Mouse (Mus musculus) myocyte (in vitro differentiated cells): ENCODE data around the gene Ppbp.
A peak's percentile ranks its signal among the peaks of the same experiment; 100 is the strongest.

ENCODE experiments used
- MAX ChIP-seq: IDR thresholded peaks from one replicate; pipeline ENCODE4 v1.6.1; 2011; ENCODE audit warnings: low read depth, mild to moderate bottlenecking, control low read depth
- MYOD1 ChIP-seq, 3 experiments: IDR thresholded peaks; one replicate each; pipeline ENCODE4 v1.6.1; 2011; ENCODE audit warnings: control low read depth in 2 of 3, low read depth in 2 of 3, mild to moderate bottlenecking in 2 of 3, moderate library complexity in 1 of 3; ENCODE audit not compliant: insufficient read length in 2 of 3, control insufficient read depth in 1 of 3
- MYOG ChIP-seq, 3 experiments: IDR thresholded peaks; one replicate each; pipeline ENCODE4 v1.6.1; 2011; ENCODE audit warnings: control low read depth in 2 of 3, low read depth in 2 of 3, mild to moderate bottlenecking in 2 of 3; ENCODE audit not compliant: insufficient read length in 2 of 3, control insufficient read depth in 1 of 3, insufficient read depth in 1 of 3
- POLR2A ChIP-seq: IDR thresholded peaks from one replicate; pipeline ENCODE4 v1.6.1; 2011; ENCODE audit warnings: low read depth, mild to moderate bottlenecking, control low read depth, moderate library complexity; ENCODE audit not compliant: insufficient read length
- POLR2AphosphoS2 ChIP-seq: IDR thresholded peaks from one replicate; pipeline ENCODE4 v1.6.1; 2011; ENCODE audit warnings: low read depth, control low read depth; ENCODE audit not compliant: insufficient read length
- REST ChIP-seq: IDR thresholded peaks from one replicate; pipeline ENCODE4 v1.6.1; 2011; ENCODE audit warnings: mild to moderate bottlenecking, control low read depth, moderate library complexity; ENCODE audit not compliant: insufficient read depth, insufficient read length
- SRF ChIP-seq: IDR thresholded peaks from one replicate; pipeline ENCODE4 v1.6.1; 2011; ENCODE audit warnings: low read depth; ENCODE audit not compliant: control insufficient read depth, insufficient read length
- TCF3 ChIP-seq: IDR thresholded peaks from one replicate; pipeline ENCODE4 v1.6.1; 2011; ENCODE audit warnings: low read depth, control low read depth; ENCODE audit not compliant: insufficient read length
- USF1 ChIP-seq: IDR thresholded peaks from one replicate; pipeline ENCODE4 v1.6.1; 2011; ENCODE audit warnings: low read depth, mild to moderate bottlenecking, control low read depth, moderate library complexity

DNA sequence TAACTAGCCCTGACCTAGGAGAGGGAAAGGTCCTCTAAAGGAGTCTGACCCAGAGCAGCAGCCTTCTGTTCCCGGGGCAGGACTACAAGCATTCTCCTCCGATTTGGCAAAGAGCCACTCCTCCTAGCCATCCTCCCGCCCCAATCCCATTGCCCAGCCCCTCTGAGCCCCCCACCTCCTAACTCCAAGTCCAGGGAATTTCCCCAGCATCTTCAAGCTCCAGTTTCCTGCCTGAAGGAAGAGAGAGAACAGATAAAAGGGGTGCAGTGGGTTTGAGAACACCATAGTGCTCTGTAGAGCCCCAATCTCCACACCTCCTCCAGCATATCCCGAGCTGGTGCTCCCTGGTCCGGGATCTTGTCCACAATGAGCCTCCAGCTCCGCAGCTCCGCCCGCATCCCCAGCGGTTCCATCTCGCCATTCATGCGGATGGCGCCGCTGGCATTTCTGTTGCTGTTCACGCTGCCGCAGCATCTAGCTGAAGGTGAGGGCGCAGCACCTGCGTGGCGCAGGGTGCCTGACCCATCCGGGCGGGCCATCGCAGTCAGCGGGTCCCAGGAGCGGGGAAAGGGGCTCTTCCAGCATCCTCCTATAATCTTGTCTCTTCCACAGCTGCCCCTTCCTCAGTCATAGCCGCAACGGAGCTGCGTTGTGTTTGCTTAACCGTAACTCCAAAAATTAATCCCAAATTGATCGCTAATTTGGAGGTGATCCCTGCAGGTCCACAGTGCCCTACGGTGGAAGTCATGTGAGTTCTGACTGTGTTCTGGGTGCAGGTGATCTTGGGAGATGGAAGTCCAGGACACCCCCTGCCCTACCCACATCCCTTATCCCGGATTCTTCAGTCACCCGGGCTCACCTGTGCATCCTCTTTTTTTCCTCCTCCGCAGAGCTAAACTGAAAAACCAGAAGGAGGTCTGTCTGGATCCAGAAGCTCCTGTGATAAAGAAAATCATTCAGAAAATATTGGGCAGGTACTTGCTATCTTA, 8.9 kb upstream of the Ppbp start, which contains the start of gene Cxcl5:
- TF ChIP-seq POLR2A = peak; percentile 13
- no peak for TF ChIP-seq MYOD1 (IDR thresholded peaks at IDR 0.05; ENCODE audit: control insufficient read depth in 1 of 3, insufficient read length in 2 of 3, low read depth in 2 of 3)
- no peak for TF ChIP-seq SRF
- no peak for TF ChIP-seq POLR2AphosphoS2
- TF ChIP-seq REST = no peak
- TF ChIP-seq MYOG (IDR thresholded peaks at IDR 0.05; ENCODE audit: control insufficient read depth in 1 of 3, insufficient read depth in 1 of 3, insufficient read length in 2 of 3, low read depth in 2 of 3) = no peak
- TF ChIP-seq MAX = no peak
- no peak for TF ChIP-seq USF1
- TF ChIP-seq TCF3 = no peak
